Mouse (Mus musculus) liver, postnatal 0 days (tissue): ENCODE measurements around the gene Slc38a10. TPM values are rescaled to one million over a fixed set of nuclear protein-coding genes. Genes with fewer than 3 reads are reported as not detected.

Source experiments
- ATAC-seq: fragments of 200-750 bp; cut with Nextera tagmentation; 2 replicates; pipeline ENCODE4 v1.8.0; 2017; ENCODE audit warnings: mild to moderate bottlenecking, moderate library complexity
- DNase-seq: peaks from one replicate; pipeline ENCODE4 v3.0.0-alpha.2; 2016
- H3K27ac ChIP-seq: fragments of 300-500 bp; sonication (generic); 2 replicates; pipeline ENCODE4 v1.5.1; 2014; ENCODE audit warnings: antibody characterized with exemption, moderate library complexity, mild to moderate bottlenecking, low read depth
- H3K27me3 ChIP-seq: fragments of 300-500 bp; sonication (generic); 2 replicates; pipeline ENCODE4 v1.6.1; 2014; ENCODE audit warnings: low read length, control low read depth, mixed read lengths; ENCODE audit not compliant: insufficient read depth
- H3K36me3 ChIP-seq: fragments of 300-500 bp; sonication (generic); replicated peaks from 2 replicates; pipeline ENCODE4 v1.6.1; 2014; ENCODE audit warnings: mild to moderate bottlenecking, control low read depth, low read length, moderate library complexity, mixed read lengths; ENCODE audit not compliant: insufficient read depth
- H3K4me1 ChIP-seq: fragments of 300-500 bp; sonication (generic); 2 replicates; pipeline ENCODE4 v1.6.1; 2014; ENCODE audit warnings: antibody characterized with exemption, mild to moderate bottlenecking, control low read depth; ENCODE audit not compliant: insufficient read depth
- H3K4me2 ChIP-seq: fragments of 300-500 bp; sonication (generic); 2 replicates; pipeline ENCODE4 v1.6.1; 2014; ENCODE audit warnings: low read depth, mild to moderate bottlenecking, low read length, moderate library complexity, mixed read lengths
- H3K4me3 ChIP-seq: fragments of 300-500 bp; sonication (generic); 2 replicates; pipeline ENCODE4 v1.5.1; 2014; ENCODE audit warnings: low read depth, low read length
- H3K9ac ChIP-seq: fragments of 300-500 bp; sonication (generic); replicated peaks from 2 replicates; pipeline ENCODE4 v1.6.1; 2014; ENCODE audit warnings: mild to moderate bottlenecking, moderate library complexity
- H3K9me3 ChIP-seq: fragments of 300-500 bp; sonication (generic); 2 replicates; pipeline ENCODE4 v1.6.1; 2016; ENCODE audit warnings: mild to moderate bottlenecking, control low read depth, low read length, mixed read lengths
- CTCF ChIP-seq: sonication (generic); IDR thresholded peaks from 2 replicates; pipeline ENCODE4 v1.5.1; 2016; ENCODE audit warnings: antibody characterized with exemption, low read depth
- EP300 ChIP-seq: IDR thresholded peaks from 2 replicates; pipeline ENCODE4 v1.6.1; 2016; ENCODE audit warnings: antibody characterized with exemption, low read depth, mild to moderate bottlenecking
- WGBS: fragments of 180-500 bp; shearing (Covaris S2); extraction: QIAGEN DNeasy Blood & Tissue Kit; methylation state at CpG from one replicate; pipeline ENCODE4 v1.1.7; 2014; ENCODE audit not compliant: insufficient replicate concordance; 5-methylcytosine and 5-hydroxymethylcytosine counted together
- polyA plus RNA-seq: library from polyadenylated mRNA; unstranded; fragments of >200 nt; fragmentation: Nextera tagmentation; extraction: Ambion mirVana; gene quantifications from 2 replicates; pipeline ENCODE4 v1.2.1, GENCODE M21; 2015

Slc38a10 gene
- polyA plus RNA-seq, 1 experiment from 2014 or later, result 28.0 TPM

GRCm38 (mm10) chr11:120167921-120168356, 16.8 kb upstream of the Slc38a10 start:
- Histone ChIP-seq H3K9me3 (no peaks in the 10 kb centered on the region), H3K27ac (no peak overlapping the region), H3K4me2 (no peak overlapping the region), H3K27me3 (no peaks in the 10 kb centered on the region), H3K4me3 (no peak overlapping the region), H3K36me3 (no peaks in the 10 kb centered on the region), H3K4me1 (0 out of 2 replicates have a peak, but pooled peaks cover 3% of the 10 kb centered on the region), H3K9ac (no peak overlapping the region)
- TF ChIP-seq EP300, result no peak
- TF ChIP-seq CTCF, result no peak
- DNase-seq, result no peak
- no peak for ATAC-seq
- 68% methylated on average over 12 of the region's 12 CpGs for WGBS

GRCm38 (mm10) chr11:120167059-120167458, 15.9 kb upstream of the Slc38a10 start:
- 0 out of 2 replicates have a peak, but pooled peaks cover 3% of the 10 kb centered on the region for H3K4me1 ChIP-seq
- ATAC-seq, result no peak
- H3K27me3 ChIP-seq, result no peaks in the 10 kb centered on the region
- H3K9me3 ChIP-seq, result no peaks in the 10 kb centered on the region
- H3K27ac ChIP-seq, result no peak overlapping the region
- TF ChIP-seq CTCF, result no peak
- TF ChIP-seq EP300, result no peak
- H3K36me3 ChIP-seq, result no peaks in the 10 kb centered on the region
- 70% methylated on average over 5 of the region's 5 CpGs for WGBS
- H3K9ac ChIP-seq, result no peak overlapping the region
- DNase-seq, result no peak
- H3K4me2 ChIP-seq, result no peak overlapping the region
- no peak overlapping the region for H3K4me3 ChIP-seq

- no peak for TF ChIP-seq CTCF
- no peak for TF ChIP-seq EP300
- DNase-seq (no peak), ATAC-seq (no peak)
- Histone ChIP-seq H3K4me3 (no peak overlapping the region), H3K9ac (no peak overlapping the region), H3K4me2 (no peak overlapping the region), H3K36me3 (no peaks in the 10 kb centered on the region), H3K9me3 (no peaks in the 10 kb centered on the region), H3K27ac (no peak overlapping the region), H3K4me1 (0 out of 2 replicates have a peak, but pooled peaks cover 3% of the 10 kb centered on the region), H3K27me3 (no peaks in the 10 kb centered on the region)
- WGBS, result 56% methylated on average over 15 of the region's 17 CpGs
Measured at GRCm38 (mm10) chr11:120164471-120165261, 13.5 kb upstream of the Slc38a10 start.

- no peak overlapping the region for H3K4me2 ChIP-seq
Measured at GRCm38 (mm10) chr11:120164028-120164427, 12.9 kb upstream of the Slc38a10 start.

GRCm38 (mm10) chr11:120163207-120163606, 12.1 kb upstream of the Slc38a10 start:
- Histone ChIP-seq H3K4me2 (no peak overlapping the region), H3K4me1 (peaks cover 9% of the 10 kb centered on the region), H3K27ac (no peak overlapping the region), H3K9ac (no peak overlapping the region), H3K9me3 (no peaks in the 10 kb centered on the region), H3K27me3 (no peaks in the 10 kb centered on the region), H3K36me3 (no peaks in the 10 kb centered on the region), H3K4me3 (no peak overlapping the region)
- TF ChIP-seq EP300 (no peak), CTCF (peak; percentile 67)
- 84% methylated on average over 3 of the region's 3 CpGs for WGBS
- ATAC-seq (no peak), DNase-seq (no peak)

More at GRCm38 (mm10) chr11:120164028-120164427, 12.9 kb upstream of the Slc38a10 start:
- no peak overlapping the region for H3K27ac ChIP-seq
- peaks cover 6% of the 10 kb centered on the region for H3K4me1 ChIP-seq
- no peaks in the 10 kb centered on the region for H3K27me3 ChIP-seq
- 60% methylated on average over 5 of the region's 5 CpGs for WGBS
- H3K9me3 ChIP-seq, result no peaks in the 10 kb centered on the region
- DNase-seq (no peak), ATAC-seq (no peak)
- no peak for TF ChIP-seq CTCF
- TF ChIP-seq EP300, result no peak
- no peak overlapping the region for H3K4me3 ChIP-seq
- no peaks in the 10 kb centered on the region for H3K36me3 ChIP-seq
- no peak overlapping the region for H3K9ac ChIP-seq

- H3K4me1 ChIP-seq, result peaks cover 6% of the 10 kb centered on the region
- 81% methylated on average over 4 of the region's 4 CpGs for WGBS
- no peaks in the 10 kb centered on the region for H3K36me3 ChIP-seq
- no peak overlapping the region for H3K9ac ChIP-seq
- no peaks in the 10 kb centered on the region for H3K27me3 ChIP-seq
- ATAC-seq (no peak), DNase-seq (no peak)
- no peak for TF ChIP-seq EP300
- TF ChIP-seq CTCF, result no peak
- no peaks in the 10 kb centered on the region for H3K9me3 ChIP-seq
- no peak overlapping the region for H3K4me2 ChIP-seq
- no peak overlapping the region for H3K4me3 ChIP-seq
- H3K27ac ChIP-seq, result no peak overlapping the region
Measured at GRCm38 (mm10) chr11:120161245-120161644, 10.1 kb upstream of the Slc38a10 start.

- no peak overlapping the region for H3K9ac ChIP-seq
- H3K4me3 ChIP-seq, result no peak overlapping the region
- H3K36me3 ChIP-seq, result no peaks in the 10 kb centered on the region
- peak; percentile 44; the same call in 1 of the 2 replicates for ATAC-seq
- TF ChIP-seq CTCF, result peak; percentile 74
- no peak for TF ChIP-seq EP300
- DNase-seq, result peak; percentile 62
- peaks cover 6% of the 10 kb centered on the region for H3K4me1 ChIP-seq
- H3K27ac ChIP-seq, result no peak overlapping the region
- H3K9me3 ChIP-seq, result no peaks in the 10 kb centered on the region
- H3K27me3 ChIP-seq, result no peaks in the 10 kb centered on the region
- 78% methylated on average over 4 of the region's 4 CpGs for WGBS
- H3K4me2 ChIP-seq, result no peak overlapping the region
Measured at GRCm38 (mm10) chr11:120160478-120160877, 9.3 kb upstream of the Slc38a10 start.
